Mouse (Mus musculus) embryo, embryonic 11.5 days (tissue): ENCODE measurements at regions not wholly inside any gene's neighbourhood (a gene's known extent, or its start where the extent isn't known, plus 50 kb on each side); places are given as distances from the start of the nearest gene placed in this dataset.
A peak's percentile ranks its signal among the peaks of the same experiment; 100 is the strongest.

Source experiments
- DNase-seq: peaks from one replicate; pipeline ENCODE4 v3.0.0-alpha.2; 2012; ENCODE audit warnings: low read depth, low spot score

DNA sequence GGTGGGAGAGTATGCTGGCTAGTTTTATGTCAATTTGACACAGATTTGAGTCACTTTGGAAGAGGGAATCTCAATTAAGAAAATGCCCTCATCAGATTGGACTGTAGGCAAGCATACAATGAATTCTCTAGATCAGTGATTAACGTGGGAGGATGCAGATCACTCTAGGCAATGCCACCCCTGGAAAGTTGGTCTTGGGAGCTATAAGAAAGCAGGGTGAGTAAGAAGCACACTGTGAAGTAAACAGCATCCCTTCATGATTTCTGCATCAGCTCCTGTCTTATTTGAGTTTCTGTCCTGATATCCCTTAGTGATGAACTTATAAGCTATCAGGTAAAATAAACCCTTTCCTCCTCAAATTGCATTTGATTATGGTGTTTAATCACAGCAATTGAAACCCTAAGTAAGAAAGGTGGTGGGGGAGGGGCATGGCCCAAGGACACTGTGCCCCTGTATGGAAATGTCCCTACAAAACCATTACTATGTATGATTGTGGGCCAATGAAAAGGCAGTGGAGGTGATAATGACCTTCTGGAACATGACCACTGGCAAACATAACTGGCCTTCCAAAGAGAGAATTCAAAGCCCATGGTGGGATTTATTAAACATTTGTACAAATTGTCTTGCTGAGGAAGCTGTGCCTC, 640.3 kb upstream of the Vstm2b start:
- no peak for DNase-seq

GRCm38 (mm10) chr7:40258377-40258739, 639.8 kb upstream of the Vstm2b start:
- no peak for DNase-seq

DNA sequence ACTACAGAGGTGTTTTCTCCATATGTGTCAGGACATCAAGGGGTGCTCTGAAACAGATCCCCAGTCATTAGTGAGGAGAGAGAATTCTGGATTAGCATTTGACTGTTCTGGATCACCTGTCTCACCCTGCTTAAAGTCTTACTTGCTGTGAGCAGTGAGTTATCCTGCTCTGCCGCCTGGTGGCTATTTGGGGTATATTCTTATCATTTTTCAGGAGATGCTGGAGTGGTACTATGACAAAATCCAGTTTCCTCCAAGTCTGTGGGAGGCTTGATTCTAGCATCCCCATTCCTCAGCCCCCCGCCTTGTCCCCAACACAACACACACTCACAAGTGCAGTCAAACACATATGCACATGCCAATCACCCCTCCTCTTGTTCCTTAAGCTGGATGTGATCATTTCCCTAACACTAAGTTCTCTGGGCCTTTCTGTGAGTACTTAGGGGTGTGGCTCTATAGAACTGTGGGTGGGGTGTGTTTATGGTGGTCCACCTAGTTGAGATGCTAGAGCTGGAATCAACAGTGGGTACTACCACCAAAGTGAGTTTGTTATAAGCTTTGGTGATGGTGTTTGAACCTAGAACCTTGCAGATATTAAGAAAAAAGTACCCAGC, 624.6 kb upstream of the Vstm2b start:
- DNase-seq: peak; percentile 46

DNA sequence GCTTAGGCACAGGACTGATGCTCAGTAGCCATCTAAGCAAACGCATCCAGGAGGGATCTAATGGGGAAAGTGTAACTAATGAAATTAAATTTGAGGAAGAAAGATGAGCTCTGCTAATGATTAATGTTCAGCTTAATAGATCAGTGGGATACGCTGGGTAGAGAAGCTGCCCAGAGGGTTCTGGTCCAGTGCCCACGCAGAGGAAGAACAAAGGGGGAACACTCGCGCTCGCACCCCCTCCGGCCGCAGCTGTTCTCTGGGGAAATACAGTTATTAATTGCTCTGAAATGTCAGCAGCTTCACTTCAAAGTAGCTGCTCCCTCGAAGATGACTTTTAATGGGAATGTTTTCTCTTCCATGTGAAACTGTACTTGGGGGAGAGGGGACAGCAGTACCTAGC, 623.0 kb upstream of the Vstm2b start:
- no peak for DNase-seq

DNA sequence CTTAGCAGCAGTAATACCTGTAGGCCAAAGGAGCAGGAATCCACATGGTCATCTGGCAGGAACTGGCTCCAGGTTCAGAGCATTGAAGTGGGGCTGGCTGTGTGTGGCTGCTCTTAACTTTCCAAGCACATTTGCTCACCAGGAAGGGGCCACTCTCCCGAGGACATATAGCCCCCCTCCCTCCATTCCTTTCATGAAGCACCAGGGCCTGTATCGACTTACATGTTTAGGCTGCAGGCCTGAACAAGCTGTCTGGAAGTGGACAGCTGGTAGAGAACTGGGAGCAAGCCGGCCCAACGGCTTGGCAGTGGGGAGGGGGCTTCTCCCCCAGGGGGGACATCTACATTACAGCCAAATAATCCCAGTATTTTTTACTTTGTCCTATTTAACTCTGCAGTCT, 622.5 kb upstream of the Vstm2b start:
- DNase-seq: no peak

DNA sequence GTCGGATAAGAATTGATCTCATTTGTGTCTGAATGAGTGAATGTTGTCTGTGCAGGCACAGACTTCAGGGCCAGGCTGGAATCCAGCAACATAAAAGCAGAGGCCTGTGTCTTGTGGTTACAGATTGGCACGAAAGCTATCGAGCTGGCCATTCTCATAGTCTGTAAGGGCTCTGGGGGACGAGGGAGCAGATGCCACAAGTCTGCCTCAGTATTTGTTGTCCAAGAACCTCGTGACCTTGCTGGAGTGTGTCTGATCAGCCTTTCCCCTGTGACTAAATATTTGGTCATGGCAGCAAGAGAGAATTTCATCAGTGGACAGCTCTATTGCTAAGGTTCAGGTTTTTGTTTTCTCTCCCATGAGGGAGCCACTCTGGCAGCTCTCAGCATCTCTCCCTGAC, 622.0 kb upstream of the Vstm2b start:
- DNase-seq: no peak

- no peak for DNase-seq
These were observed 608.0 kb upstream of the Vstm2b start for GRCm38 (mm10) chr7:40290166-40290565.

GRCm38 (mm10) chr7:40310558-40310957, 587.6 kb upstream of the Vstm2b start:
- DNase-seq: no peak

DNA sequence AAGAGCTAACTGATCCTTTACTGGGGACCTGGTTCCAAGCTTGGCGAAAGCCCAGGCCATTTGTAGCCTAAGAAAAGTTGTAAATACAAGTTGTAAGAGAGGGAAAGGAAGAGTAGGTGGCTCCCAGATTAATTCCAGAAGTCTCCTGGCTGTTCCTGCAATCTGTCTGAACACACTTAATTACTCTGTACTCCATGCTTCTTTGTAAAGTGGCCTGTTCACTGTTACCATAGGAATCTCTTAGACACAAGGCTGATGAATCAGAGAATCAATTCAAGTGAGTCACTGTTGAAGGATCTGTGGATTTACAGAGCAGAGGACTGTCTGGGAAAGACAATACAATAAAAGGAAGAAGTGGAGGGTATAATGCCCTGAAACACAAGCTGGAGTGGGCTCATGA, 577.0 kb upstream of the Vstm2b start:
- no peak for DNase-seq

DNA sequence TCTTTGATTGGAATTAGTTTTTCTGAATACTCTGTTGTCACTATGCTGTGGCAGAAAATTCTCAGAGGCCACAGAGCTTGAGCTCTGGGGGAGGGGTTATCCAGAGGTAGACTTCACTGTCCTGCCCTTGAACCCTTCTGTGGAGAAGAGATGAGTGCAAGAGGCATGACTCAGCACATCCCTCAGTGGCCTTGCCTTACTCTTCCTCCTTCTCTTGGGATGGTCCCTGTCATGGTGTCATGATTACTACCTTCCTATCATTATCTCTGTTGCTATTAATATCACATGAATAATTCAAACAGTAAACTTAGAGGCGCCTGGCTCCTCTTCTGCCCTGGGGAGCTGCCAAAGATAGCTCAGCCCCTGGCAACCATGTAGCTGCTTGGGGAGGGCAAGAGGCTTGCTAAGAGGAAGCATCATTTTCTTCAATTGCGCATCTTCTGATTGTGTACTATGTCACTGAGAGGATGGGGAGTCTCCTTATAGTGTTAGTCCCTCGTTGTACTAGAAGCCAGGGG, 572.9 kb upstream of the Vstm2b start:
- no peak for DNase-seq

DNA sequence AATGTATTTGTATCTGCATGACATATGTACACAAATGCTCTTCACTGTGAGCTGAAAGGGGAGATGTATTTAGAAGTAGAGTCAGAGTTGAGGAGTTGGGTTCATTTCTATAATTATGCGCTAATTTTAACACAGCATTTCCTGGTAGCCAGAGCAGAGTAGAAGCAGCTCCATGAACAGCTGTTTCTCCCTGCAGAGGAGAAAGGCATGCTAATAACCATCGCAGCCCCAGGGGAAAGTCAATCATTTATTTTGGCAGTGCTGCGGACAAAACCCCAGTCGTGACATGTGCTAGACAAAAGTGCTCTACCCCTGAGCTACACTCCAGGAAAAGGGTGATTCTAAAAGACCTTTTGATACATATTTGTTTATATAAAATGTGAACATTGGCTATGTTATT, 565.7 kb upstream of the Vstm2b start:
- DNase-seq: peak; percentile 7

- DNase-seq: no peak
These were observed 545.8 kb upstream of the Vstm2b start for GRCm38 (mm10) chr7:40352306-40352705.

DNA sequence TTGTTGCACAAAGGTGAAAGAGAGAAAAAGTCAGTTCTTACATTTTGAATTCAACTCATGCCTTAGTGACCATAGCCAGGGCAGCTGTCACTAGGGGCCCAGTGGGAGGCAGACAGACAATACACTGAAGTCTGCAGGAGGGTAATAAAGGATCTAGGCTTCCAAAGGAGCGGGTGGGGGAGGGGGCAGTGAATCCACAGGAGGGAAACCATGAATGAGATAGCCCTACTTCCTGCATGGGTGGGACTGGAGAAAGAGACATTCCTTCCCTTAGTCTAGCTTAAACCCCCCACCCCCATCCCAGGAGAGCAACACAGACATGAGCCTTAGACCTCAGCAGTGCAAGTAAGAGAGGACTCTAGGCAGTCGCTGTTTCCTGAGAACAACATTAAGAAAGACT, 535.4 kb upstream of the Vstm2b start:
- DNase-seq: no peak

GRCm38 (mm10) chr7:40372713-40373112, 525.4 kb upstream of the Vstm2b start:
- DNase-seq: no peak

DNA sequence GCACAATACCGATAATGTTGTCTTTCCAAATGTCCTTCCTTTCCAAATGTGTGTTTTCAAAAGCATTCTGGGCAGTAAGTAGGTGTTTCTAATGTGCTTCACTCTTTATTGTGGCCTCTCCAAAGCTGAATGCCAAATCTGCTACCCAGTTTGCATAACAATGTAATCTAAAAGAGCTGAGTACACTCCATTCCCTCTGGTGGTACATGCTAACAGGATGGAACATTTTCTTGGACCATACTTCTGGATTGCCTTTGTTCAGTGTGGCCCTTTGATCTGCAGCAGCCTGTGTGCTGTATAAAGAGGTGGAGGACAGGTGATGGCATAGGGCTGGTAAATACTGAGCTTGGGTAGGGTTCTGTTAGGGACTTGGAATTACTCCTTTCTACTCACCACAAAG, 520.3 kb upstream of the Vstm2b start:
- DNase-seq: no peak

- DNase-seq: no peak
These were observed 516.9 kb upstream of the Vstm2b start for GRCm38 (mm10) chr7:40381244-40381643.

DNA sequence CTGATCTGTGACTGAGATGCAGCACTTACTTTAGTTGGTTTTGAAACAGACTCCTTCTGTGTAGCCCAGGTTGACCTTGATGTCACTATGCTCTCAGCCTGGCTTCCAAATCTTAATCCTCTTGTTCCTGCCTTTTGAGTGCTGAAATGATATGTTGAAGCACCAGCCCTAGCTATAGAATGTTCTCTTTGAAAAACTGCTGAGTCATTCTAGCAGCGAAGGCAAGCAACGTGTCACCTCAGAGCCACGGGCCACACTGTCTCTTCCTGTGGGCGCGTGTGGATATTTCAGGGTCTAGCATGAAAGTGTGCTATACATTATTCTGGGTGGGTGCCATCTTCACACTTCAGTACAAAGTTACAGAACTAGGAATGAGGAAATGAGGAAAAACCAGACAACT, 510.0 kb upstream of the Vstm2b start:
- no peak for DNase-seq

DNA sequence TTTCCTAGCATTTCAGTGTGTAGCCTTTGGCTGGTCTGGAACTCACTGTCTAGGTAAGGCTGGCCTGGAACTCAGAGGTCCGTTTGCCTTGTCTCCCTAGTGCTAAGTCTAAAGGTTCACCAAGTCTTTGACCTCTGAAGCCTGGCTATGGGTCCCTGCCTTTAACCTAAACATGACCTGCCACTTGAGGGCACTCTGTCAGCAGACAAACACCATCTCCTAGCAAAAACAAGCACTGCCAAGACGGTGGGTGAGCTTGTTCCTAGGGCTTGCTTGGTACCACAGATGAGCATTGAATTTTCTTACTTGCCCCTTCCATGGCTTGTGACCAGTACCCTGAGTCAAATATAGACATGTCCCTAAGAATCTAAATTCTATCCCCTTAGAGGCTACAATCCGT, 508.3 kb upstream of the Vstm2b start:
- DNase-seq: no peak

GRCm38 (mm10) chr7:40390927-40391326, 507.2 kb upstream of the Vstm2b start:
- DNase-seq: no peak

DNA sequence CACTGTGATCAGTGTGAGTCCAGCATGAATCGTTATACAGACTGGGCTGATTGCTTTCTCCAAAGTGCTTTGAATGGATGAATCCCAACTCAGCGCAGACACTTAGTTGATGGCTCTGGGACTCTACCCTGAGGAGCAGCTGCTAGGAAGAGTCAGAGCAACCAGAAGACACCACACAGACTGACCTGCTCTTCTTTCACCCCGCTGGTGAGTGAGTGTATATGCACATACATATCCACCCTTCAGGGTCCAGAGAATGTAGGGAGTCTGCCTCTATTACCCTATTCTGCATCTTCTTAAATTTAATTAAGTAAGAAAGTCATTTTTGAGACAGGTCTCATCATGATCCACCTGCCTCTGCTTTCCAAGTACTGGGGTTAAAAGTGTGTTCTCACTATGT, 506.5 kb upstream of the Vstm2b start:
- no peak for DNase-seq

DNA sequence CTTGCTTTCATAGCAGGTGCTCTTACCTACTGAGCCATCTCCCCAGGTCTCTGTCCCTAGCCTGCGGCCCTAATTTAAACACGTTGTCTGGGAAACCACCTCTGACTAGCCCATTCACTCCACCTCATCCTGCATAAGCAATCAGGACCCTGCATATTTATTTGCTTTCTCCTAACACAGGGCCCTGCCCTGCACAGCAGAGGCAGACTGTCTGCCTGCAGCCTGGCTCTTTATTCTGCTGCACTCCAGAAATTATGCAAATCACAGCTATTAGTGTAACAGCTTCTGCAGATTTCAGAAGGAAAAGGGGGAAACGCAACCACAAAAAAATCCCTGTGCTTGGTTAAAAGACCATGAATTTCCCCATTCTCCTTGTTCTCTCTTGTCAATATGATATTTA, 505.9 kb upstream of the Vstm2b start:
- no peak for DNase-seq

DNA sequence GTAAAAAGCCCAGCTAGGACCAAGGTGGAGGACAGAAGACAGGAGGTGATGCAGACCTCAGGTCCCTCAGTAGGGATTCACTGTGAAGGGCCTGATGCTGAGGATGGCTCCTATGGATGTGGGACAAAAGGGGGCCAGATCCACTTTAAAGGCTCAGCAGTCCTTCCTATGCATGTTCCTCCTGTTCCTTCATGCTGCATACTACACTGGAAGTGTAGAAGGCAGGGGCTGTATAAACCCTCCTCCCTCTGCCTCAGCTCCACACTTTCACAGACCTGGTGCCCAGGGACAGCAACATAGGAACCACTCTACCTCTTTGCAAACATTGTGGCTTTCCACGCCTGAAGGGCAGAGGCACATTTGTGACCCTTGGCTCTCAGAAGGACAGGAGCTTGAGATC, 505.4 kb upstream of the Vstm2b start:
- DNase-seq: no peak

DNA sequence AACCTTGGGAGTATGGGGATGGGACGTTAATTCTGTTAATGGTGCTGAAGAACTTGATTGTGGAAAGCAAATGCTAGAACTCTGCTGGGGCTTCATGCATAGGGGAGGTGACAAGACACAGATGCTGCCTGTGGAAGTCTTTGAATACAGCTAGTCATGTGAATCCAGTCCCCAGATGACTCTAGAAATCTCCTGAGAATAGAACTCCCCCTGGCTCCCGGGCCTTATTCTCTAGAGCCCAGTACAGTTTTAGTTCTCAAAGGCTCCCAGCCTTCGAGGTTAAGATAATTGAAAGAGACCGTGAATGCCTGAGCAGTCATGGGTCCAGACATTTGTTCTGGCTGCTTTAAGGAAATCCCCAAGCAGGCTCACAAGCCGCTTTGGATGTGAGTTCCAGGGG, 499.9 kb upstream of the Vstm2b start:
- no peak for DNase-seq

DNA sequence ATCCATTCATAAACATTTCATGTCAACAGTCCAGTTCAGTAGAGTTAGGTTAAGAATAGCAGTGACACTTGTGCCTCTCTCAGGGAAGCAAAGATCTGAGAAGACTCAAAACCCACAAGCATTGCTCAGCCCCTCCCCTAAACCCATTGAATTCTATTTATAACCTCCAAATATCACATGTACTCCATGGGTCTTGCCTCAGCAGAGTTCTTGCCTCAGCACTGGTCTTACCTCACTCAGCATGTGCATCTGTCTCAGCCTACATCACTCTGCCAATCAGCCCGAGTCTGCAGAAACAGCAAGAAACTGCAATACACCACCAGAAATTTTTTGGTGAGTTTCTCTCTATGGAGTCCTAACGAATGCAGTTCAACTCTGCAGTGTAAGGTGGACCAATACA, 478.8 kb upstream of the Vstm2b start:
- no peak for DNase-seq
